Mouse (Mus musculus) C2C12 (cell line): ENCODE measurements around the gene Zfand3.

Experiments
- CEBPB ChIP-seq: IDR thresholded peaks from one replicate; pipeline ENCODE4 v1.6.1; 2011; ENCODE audit warnings: low read depth, mild to moderate bottlenecking, control low read depth, moderate library complexity
- CTCF ChIP-seq: IDR thresholded peaks from one replicate; pipeline ENCODE4 v1.5.1; 2011; ENCODE audit not compliant: control insufficient read depth, insufficient read depth, insufficient read length
- MYOD1 ChIP-seq: IDR thresholded peaks from one replicate; pipeline ENCODE4 v1.6.1; 2011; ENCODE audit warnings: low read depth; ENCODE audit not compliant: control insufficient read depth, insufficient read length
- USF1 ChIP-seq: IDR thresholded peaks from one replicate; pipeline ENCODE4 v1.6.1; 2011; ENCODE audit warnings: low read depth, mild to moderate bottlenecking, control low read depth, moderate library complexity

DNA sequence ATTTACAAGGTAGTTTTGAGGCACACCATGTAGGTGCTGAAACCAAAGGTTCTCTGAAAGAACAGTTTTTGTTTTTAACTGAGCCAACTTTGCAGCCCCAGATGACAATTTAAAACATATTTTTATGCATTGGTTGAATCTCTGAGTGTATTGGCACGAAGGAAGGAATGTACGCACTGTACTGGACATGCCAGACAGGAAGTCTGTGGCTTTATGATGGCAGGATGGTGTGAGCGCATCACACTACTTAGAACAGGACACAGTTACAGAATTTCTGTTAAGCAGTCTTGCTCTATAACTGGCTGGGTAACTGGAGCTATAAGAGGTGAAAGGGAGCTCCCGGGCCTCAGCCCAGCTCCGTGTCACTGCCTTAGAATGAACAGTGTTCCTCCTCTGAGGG is 92.6 kb downstream of the Zfand3 start:
- TF ChIP-seq CTCF (no peak), USF1 (no peak), CEBPB (no peak), MYOD1 (no peak)
